ENCODE assay signal across 17 mouse cellular contexts in the genomic region with DNA sequence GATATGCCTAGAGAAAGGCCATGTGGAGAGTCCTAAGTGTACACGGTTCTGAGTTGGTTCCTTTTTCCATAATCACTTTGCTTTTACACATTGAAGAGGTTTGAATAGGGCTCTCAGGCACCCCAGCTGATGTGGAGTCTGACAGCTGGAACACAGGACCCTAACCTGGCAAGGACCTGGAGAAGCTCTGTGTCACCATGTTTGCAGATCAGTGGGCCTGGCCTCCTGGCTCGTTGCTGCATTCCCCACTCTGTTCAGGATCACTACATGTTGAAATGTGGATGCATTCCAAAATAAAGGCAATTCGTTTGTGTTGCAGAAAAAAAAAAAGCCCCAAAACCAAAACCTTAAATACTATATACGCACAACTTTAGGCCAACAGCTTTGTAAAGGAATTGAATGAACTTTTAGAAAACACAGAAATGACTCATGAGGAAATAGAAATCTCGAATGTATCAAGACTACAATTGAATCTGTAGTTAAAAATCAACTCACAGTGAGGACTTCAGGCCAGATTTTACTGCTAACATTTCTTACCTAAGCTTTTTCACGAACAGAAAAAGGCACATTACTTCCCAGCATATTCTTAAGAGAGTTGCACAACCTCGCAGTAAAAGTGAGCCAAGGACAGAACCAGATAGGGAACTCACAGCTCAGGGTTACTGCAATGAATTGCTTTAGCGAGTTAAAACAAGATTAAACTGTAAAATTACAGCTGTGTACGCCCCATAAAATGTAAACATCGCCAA.
DNase-seq lines count a peak whose midpoint lies in the region; ATAC-seq and TF ChIP-seq lines count a peak whose summit lies in the region.
"Had no signal": no experiment of that assay in that cellular context is flagged by ENCODE, and none has a peak within 500 bp of the region (broad histone marks: within the 10 kb centered on the region; RNA-seq: fewer than 3 reads in every experiment).

No protein-coding gene starts in this region.

- H3K27ac ChIP-seq in kidney, adult 2 months (ENCODE audit: insufficient read depth, low read depth, low read length) = no peak overlapping the region
- H3K27ac ChIP-seq in hindbrain, embryonic 14.5 days = no peak overlapping the region
- H3K27ac ChIP-seq: forebrain, embryonic 10.5 days; limb, embryonic 10.5 days; liver, embryonic 12.5 days; macrophage; neural tube, embryonic 13.5 days had no signal

- no peaks in the 10 kb centered on the region for H3K9me3 ChIP-seq in hindbrain, embryonic 14.5 days (ENCODE audit: control insufficient read depth, low read length)
- H3K9me3 ChIP-seq: forebrain, embryonic 10.5 days; limb, embryonic 10.5 days; liver, embryonic 12.5 days; neural tube, embryonic 13.5 days had no signal

- no peak overlapping the region for H3K4me3 ChIP-seq in kidney, adult 2 months (ENCODE audit: insufficient read depth, low read depth, low read length)
- H3K4me3 ChIP-seq in hindbrain, embryonic 14.5 days (replicated peaks; ENCODE audit: low read length) = no peak overlapping the region
- H3K4me3 ChIP-seq: forebrain, embryonic 10.5 days; limb, embryonic 10.5 days; liver, embryonic 12.5 days; neural tube, embryonic 13.5 days had no signal

- TF ChIP-seq CTCF in kidney, adult 2 months (conservative IDR thresholded peaks at IDR 0.05; ENCODE audit: insufficient read depth, insufficient read length, low read depth, low read length) = no peak

- no peak for TF ChIP-seq POLR2A in kidney, adult 2 months (IDR thresholded peaks at IDR 0.05; ENCODE audit: low read depth, low read length)

- H3K4me1 ChIP-seq in kidney, adult 2 months (ENCODE audit: control insufficient read depth, insufficient read depth, low read length) = no peaks in the 10 kb centered on the region
- H3K4me1 ChIP-seq in hindbrain, embryonic 14.5 days (replicated peaks; ENCODE audit: control insufficient read depth, insufficient read depth, low read length) = no peaks in the 10 kb centered on the region
- H3K4me1 ChIP-seq: forebrain, embryonic 10.5 days; limb, embryonic 10.5 days; liver, embryonic 12.5 days; neural tube, embryonic 13.5 days had no signal

- H3K27me3 ChIP-seq in kidney, adult 2 months (replicated peaks; ENCODE audit: control insufficient read depth, insufficient read depth, low read length) = no peaks in the 10 kb centered on the region
- H3K27me3 ChIP-seq in hindbrain, embryonic 14.5 days (ENCODE audit: control insufficient read depth, insufficient read depth, low read length) = no peaks in the 10 kb centered on the region
- H3K27me3 ChIP-seq: CH12.LX; liver, embryonic 12.5 days; neural tube, embryonic 13.5 days had no signal

- no peak overlapping the region for H3K9ac ChIP-seq in hindbrain, embryonic 14.5 days
- H3K9ac ChIP-seq: liver, embryonic 12.5 days; neural tube, embryonic 13.5 days had no signal

- 54% methylated on average over 10 of the region's 10 CpGs for WGBS in kidney, adult 2 months
- 24% methylated on average over 10 of the region's 10 CpGs for WGBS in large intestine, adult 2 months
- WGBS in hindbrain, embryonic 14.5 days = 90% methylated on average over 10 of the region's 10 CpGs

- no peaks in the 10 kb centered on the region for H3K36me3 ChIP-seq in kidney, adult 2 months (ENCODE audit: control insufficient read depth, insufficient read depth, low read length)
- no peaks in the 10 kb centered on the region for H3K36me3 ChIP-seq in hindbrain, embryonic 14.5 days (replicated peaks; ENCODE audit: control insufficient read depth, insufficient read depth)
- H3K36me3 ChIP-seq: forebrain, embryonic 10.5 days; limb, embryonic 10.5 days; liver, embryonic 12.5 days; neural tube, embryonic 13.5 days had no signal

- ATAC-seq in hindbrain, embryonic 14.5 days (ENCODE audit: low FRiP score) = no peak
- ATAC-seq: liver, embryonic 12.5 days had no signal

- no peak overlapping the region for H3K4me2 ChIP-seq in hindbrain, embryonic 14.5 days (replicated peaks)
- H3K4me2 ChIP-seq: liver, embryonic 12.5 days; midbrain, embryonic 11.5 days; neural tube, embryonic 13.5 days had no signal

- peak; percentile 34 for DNase-seq in adrenal gland, postnatal 14 days
- DNase-seq in adrenal gland, adult 8-10 months = no peak
- DNase-seq in kidney, adult 2 months = peak; percentile 65
- no peak for DNase-seq in kidney, postnatal 14 days
- peak; percentile 43 for DNase-seq in adipocyte (ENCODE audit: low spot score)
- peak; percentile 42 for DNase-seq in large intestine, adult 2 months (ENCODE audit: low read depth, low spot score)
- no peak for DNase-seq in hindbrain, embryonic 14.5 days (ENCODE audit: low spot score)
- DNase-seq: cerebellum, adult 9-10 months; gastrocnemius, postnatal 14 days; thymus, postnatal 25 days had no signal

Comparison
In these comparisons a context has a peak if more than half of its experiments do, and no peak if none do; other contexts are left out.
1. DNase-seq: peak in adrenal gland, postnatal 14 days (single experiment), kidney, adult 2 months (single experiment), adipocyte (single experiment) and large intestine, adult 2 months (single experiment); none in adrenal gland, adult 8-10 months (single experiment), kidney, postnatal 14 days (single experiment) and hindbrain, embryonic 14.5 days (single experiment).